Mouse (Mus musculus) inflammation-experienced regulatory T-cells (primary cell): Measurements from ENCODE around the gene Smco1. TPM values are rescaled to one million over a fixed set of nuclear protein-coding genes. Genes with fewer than 3 reads are reported as not detected.

Experiments used
- polyA plus RNA-seq, 2 experiments: library from polyadenylated mRNA; unstranded; fragments of 100-300 nt; shearing (Covaris generic); gene quantifications; one replicate each; pipeline ENCODE4 v1.2.1; 2017

The Smco1 gene
- under 1 TPM; 0.18 to 0.27 TPM for polyA plus RNA-seq

GRCm38 (mm10) chr16:32271291-32271690 is at the start of gene Smco1:
Gene Smco1 (plus strand): TSS chr16:32271468.

DNA sequence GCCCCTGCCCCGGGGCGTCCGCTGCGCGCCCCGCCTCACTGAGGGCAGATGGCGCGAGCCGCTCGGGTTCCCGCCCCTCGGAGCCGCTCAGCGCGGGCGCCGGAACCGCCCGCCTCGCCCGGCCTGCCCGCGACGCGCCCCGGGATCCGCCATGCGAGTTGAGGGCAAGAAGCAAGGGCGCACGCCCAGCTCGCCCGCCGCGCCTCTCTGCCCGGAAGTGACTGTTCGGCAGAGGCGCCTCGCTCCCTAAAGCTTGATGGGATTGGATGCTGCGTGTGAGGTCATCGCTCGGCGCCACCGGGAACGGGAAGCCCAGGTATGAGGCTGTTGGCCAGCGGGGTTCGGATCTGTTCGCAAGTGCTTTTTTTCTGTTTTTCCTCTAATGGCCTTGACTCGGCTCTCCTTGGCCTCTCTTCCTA is 24.3 kb upstream of the Smco1 start, which contains the start of the genes Fbxo45 and Wdr53:
Gene Fbxo45, minus strand, starts transcription at position 207 of the 419 bp plus-strand sequence.
Gene Wdr53, plus strand, starts transcription at position 276 of the 419 bp plus-strand sequence.

DNA sequence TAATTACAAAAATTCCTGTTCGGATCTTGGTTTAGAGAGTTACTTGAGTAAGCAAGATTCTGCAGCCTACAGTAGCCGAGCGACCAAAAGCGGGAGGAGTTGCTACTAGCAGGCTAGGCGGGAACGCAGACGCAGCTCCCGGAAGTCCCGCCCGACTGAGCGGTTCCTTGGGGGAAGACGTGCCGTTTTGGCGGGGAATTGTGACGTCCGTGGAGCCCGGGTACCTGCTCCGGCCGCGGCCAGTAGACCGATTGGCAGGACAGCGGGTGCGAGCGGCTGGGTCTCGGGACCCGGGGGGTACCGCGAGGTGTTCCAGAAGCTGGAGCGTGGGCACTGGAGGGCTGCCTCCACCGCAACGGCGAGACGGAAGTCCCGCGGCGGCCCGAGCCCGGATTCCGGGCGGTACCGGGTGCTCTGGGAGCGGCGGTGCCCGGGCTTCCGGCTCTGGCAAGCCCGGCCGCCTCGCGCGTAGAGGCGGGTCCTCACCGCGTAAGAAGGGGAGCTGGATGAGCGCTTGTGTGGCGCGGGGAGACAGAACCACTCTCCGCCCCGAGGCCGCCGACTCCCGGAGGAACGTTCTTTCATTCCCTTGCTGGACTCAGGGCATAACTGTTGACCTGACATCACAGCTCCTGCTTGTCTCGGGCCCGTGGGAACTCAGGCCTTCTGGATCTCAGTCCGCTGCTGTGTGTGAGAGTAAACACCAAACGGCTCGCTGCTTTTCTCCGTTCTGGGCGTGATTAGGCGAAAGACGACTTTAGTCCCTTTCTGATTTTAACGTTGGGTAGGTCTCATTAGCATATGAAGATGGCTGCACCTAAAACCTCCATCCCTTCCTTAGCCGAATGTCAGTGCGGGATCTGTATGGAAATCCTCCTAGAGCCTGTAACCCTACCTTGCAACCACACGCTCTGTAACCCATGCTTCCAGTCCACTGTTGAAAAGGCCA is 6.3 kb downstream of the Smco1 start, which contains the start of gene Rnf168:
Gene Rnf168, plus strand, starts transcription at position 152 of the 949 bp plus-strand sequence.

Other genes with a start within 250 kb of the Smco1 start
- gene Pak2, start 192.1 kb upstream of the Smco1 start, polyA plus RNA-seq: 100 to 1,000 TPM; 124 to 142 TPM
- 100 to 1,000 TPM; 161 to 181 TPM for gene Pigx, start 171.7 kb upstream of the Smco1 start, polyA plus RNA-seq
- 10 to 100 TPM; 28.6 to 34.3 TPM for gene Cep19, start 171.7 kb upstream of the Smco1 start, polyA plus RNA-seq
- gene Nrros, start 105.9 kb upstream of the Smco1 start, polyA plus RNA-seq: 100 to 1,000 TPM in 1 of 2 experiments, 10 to 100 TPM in 1; 69.0 to 105 TPM
- not detected for gene Bex6, start 91.6 kb upstream of the Smco1 start, polyA plus RNA-seq
- gene Fbxo45, start 24.3 kb upstream of the Smco1 start, polyA plus RNA-seq: 10 to 100 TPM; 14.9 to 19.6 TPM
- gene Wdr53, start 24.2 kb upstream of the Smco1 start, polyA plus RNA-seq: 10 to 100 TPM; 22.1 to 22.4 TPM
- 10 to 100 TPM; 16.5 to 20.2 TPM for gene Rnf168, start 6.0 kb downstream of the Smco1 start, polyA plus RNA-seq
- gene Ubxn7, start 60.8 kb downstream of the Smco1 start, polyA plus RNA-seq: 10 to 100 TPM; 20.9 to 21.8 TPM
- not detected for gene Tm4sf19, start 129.0 kb downstream of the Smco1 start, polyA plus RNA-seq
- 1 to 10 TPM; 2.8 to 6.4 TPM for gene Tctex1d2, start 148.2 kb downstream of the Smco1 start, polyA plus RNA-seq
- 10 to 100 TPM; 13.0 to 14.8 TPM for gene Pcyt1a, start 159.5 kb downstream of the Smco1 start, polyA plus RNA-seq
- gene Slc51a, start 216.4 kb downstream of the Smco1 start, polyA plus RNA-seq: not detected
- gene Zdhhc19, start 224.8 kb downstream of the Smco1 start, polyA plus RNA-seq: under 1 TPM; 0.40 to 0.95 TPM